Mouse (Mus musculus) small intestine, adult 2 months (tissue): ENCODE data around the gene Narfl.

ENCODE experiments used
- CTCF ChIP-seq: fragments of 200-500 bp; IDR thresholded peaks from 2 replicates; pipeline ENCODE4 v1.5.1; 2012; ENCODE audit warnings: low read depth, mild to moderate bottlenecking, control low read depth, inconsistent platforms, low read length, moderate library complexity, mixed read lengths; ENCODE audit not compliant: insufficient replicate concordance, insufficient read length; ENCODE audit errors: extremely low read depth
- POLR2A ChIP-seq: fragments of 200-500 bp; IDR thresholded peaks from 2 replicates; pipeline ENCODE4 v1.6.1; 2012; ENCODE audit warnings: low read depth, mild to moderate bottlenecking, control low read depth, inconsistent platforms, low read length, moderate library complexity

- TF ChIP-seq CTCF (no peak), POLR2A (no peak)
These were observed 11.7 kb downstream of the Narfl start, which contains the start of gene Haghl for GRCm38 (mm10) chr17:25785281-25785745.
